Mouse (Mus musculus) brain, embryonic 18.5 days (tissue): ENCODE results near the gene Hipk1.

Source experiments
- DNase-seq: peaks from one replicate; pipeline ENCODE4 v3.0.0-alpha.2; 2012; ENCODE audit warnings: low read depth, low spot score

The Hipk1 gene

DNA sequence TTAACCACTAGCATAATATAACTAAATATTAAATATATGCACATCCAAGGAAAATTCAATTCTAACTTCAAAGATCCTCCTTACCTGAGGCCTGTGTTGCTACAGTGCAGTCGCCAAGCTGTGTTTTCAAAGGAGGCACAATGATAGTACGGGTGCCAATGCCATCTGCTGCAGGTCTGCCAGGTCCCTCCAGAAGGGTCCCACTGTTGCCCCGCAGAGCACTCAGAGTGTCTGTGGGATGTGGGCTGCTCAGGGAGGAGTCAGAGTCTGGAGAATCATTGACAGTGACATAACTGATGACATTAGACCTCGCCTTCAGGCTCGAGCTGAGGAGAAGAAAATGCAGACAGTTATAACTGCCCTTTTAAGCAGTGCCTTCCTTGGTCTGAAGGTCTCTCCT lies 44.7 kb downstream of the Hipk1 start:
- no peak for DNase-seq

DNA sequence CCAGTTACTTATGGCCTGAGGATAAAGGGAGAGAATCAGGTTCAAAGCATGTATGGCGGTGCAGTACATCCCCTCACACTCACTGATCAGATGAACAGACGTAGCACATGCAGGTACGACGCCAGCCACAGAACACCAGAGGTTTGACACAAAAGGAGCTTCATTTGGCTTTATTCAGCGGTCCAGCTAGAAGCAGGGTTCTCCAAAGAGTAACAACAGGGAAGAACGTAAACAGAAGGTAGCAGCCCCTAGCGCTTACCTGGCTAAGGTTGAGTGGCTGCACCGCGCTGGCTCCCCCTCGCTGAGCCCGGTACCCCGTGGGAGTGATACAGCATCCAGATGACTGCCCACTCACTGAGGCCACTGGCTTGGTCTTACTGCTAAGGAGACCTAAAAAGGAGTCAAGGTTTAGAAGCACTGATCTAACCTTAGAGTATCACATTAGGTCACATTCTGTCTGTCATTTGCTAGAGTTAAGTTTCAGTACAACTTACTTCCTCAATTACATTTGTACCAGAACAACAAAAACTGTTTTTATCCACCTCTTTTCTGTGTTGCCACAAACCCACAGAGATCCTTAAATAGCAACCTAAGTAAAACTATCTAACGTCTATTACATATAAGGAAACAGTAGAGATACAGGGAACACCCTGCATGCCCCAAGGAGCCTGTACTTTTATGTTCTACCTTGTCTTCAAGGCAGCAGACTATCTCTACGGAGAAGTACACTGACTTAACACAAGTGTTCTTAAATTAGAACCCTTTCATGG lies 46.2 kb downstream of the Hipk1 start:
- DNase-seq, result no peak

DNA sequence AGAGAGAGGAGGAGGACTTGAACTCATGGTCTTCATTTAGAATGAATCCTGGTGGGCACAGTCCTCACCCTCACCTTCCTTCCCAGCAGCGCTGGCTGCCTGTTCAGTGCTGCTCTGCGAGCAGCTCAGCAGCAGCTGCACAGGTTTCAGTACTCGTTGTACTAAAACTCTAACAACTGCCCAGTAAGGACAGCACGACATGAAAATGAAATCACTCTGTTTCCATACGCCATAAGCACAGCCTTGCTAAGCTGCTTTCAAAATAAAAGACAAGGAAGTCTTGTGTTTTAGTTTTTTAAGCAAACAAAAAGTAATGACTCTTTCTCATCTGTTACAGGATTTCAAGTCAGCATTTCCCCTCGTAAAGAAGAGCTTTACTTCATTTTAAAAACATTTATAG lies 48.2 kb downstream of the Hipk1 start:
- DNase-seq, result no peak

DNA sequence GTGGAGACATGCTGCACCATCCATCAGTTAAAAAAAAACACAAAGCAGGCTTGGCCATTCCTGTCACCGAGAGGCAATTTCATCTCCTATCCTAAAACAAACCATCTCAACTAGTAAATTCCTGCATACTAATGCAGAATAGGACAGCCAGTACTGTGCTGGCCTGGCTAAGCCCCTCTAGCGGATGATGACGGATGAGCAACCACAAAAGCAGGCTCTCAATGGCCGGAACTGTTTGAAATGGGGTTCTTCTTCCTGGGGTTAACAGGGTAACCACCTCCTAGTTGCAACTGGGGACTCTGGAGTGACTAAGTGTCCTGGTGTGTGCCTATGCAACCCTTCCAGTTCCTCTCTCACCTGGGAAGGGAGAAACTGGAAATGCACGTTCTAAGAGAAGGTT lies 51.0 kb downstream of the Hipk1 start:
- no peak for DNase-seq

DNA sequence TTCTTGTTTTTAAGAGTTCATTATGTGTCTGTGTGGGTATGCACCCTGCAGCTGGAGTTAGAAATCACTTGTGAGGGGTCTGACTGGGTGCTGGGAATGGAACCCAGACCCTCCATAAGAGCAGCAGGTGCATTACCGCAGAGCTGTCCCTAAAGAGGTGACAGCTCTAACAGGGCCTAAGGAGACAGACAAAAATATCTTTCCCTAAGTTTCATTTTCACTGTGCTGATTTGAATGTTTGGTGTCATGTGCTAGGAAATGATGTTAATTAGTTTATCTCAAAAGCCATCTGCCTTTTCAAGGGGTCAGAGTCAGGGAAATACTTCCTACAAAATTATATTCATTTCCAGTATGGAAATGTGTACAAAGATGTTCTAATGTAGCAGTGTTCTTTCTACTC lies 52.0 kb downstream of the Hipk1 start, which contains the start of gene Gm10964:
TSS of gene Gm10964 (plus strand) at position 38 of the 400 bp plus-strand sequence.
- DNase-seq, result no peak

DNA sequence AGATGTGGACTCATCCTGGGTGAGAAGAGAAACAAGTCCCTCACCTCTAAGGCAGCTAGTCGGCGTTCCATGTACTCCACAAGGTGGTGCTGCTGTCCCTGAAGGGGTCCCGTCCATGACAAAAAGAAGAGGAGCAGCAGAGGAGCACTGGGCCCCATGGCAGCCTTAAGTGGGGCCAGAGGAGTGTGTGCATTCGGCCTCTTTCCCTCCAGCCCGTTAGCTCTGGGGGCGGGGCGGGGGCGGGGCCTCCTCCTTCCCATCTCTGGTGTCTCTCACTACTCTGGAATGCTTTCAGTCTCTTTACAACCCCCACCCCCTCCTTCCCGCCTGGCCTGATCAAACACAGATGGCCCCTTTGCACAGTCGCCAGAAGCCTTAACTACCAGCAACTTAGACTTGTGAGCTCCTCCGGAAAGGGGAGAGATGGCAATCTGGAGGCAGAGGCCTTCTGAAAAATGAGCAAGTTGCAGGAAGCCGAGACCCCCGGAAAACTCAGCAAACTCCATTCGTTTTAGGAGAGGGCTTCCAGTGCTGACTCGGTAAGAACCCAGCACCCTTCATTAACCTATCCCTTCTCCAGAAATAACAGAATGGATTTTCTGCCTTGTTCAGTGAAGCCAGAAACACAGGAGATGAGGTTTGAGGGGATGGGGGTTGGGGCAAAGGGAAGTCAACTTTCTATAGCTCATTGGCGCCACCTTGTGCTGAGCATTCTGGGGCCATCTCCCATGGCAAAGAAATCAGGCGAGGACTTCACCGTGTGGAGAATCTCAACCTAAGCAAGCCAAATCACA lies 53.4 kb downstream of the Hipk1 start, which contains the start of gene Olfml3:
TSS of gene Olfml3 (minus strand) at position 224 of the 794 bp plus-strand sequence.
- peak; percentile 72 for DNase-seq

DNA sequence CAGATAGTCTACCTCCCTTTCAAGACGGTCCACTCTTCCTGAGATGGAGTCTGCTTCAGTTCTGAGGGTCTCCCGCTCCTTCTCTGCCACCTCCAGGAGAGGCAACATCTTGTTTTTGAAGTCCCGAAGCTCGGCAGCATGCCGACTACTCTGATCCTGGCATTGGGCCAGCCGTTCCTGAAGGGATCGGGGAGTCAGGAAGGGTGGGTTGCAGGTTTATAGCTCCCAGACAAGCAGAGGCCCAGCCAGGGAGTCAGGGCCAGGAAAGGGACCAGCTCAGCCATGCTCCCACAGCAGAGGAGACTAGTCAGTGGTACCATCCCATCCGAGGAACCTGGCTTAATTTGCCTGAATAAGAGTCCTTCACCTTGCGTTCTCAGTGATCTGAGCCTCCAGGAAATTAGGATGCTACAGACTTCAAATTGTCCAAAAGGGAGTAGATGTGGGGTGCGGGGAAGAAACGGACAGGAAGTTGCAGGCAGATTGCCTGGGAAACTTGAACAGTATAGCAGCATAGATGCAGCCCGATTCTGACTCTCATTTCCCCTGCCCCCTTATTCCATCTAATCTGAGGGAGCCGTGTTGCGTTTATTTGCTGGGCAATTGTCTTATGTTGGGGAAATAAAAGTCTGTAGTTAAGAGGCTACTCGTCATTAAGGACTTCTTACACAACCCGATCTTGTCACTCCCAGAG lies 54.2 kb downstream of the Hipk1 start:
- DNase-seq, result no peak

DNA sequence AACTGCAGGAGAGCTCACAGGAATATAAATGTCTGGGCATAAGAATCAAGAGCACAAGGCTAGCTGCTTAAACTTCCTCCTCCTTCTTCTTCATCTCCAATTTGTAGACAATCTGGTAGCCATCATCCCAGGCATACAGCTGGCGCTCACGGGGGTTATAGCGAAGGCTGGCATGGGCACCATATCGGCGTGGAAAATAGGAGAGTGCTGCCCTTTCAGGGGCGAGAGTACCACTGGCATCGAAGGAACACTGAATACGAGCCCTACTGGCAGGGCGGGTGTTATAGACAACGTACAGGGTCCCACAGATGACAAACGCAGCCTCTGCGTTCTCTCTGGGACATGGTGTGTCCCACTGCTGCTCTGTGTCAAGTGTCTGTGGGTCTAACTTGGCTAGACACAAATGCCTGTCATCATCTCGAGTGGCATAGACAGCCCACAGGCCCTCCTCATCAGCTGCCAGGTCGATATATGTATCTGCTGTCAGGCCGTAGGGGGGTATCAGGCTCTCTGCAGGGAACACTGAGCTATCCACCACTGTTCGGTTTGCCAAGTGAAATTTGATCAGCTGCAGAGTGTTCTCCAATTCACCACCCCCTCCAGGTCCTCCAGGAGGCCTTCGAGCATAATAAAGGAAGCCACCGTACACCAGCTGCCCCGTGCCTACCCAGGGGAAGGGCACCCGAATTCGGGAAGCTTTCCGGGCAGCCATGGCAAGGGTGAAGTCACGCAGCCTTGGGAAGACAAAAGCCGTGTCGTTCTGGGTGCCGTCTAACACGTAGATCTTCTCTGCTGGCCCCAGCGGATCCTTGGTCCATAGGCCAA lies 55.4 kb downstream of the Hipk1 start:
- no peak for DNase-seq

DNA sequence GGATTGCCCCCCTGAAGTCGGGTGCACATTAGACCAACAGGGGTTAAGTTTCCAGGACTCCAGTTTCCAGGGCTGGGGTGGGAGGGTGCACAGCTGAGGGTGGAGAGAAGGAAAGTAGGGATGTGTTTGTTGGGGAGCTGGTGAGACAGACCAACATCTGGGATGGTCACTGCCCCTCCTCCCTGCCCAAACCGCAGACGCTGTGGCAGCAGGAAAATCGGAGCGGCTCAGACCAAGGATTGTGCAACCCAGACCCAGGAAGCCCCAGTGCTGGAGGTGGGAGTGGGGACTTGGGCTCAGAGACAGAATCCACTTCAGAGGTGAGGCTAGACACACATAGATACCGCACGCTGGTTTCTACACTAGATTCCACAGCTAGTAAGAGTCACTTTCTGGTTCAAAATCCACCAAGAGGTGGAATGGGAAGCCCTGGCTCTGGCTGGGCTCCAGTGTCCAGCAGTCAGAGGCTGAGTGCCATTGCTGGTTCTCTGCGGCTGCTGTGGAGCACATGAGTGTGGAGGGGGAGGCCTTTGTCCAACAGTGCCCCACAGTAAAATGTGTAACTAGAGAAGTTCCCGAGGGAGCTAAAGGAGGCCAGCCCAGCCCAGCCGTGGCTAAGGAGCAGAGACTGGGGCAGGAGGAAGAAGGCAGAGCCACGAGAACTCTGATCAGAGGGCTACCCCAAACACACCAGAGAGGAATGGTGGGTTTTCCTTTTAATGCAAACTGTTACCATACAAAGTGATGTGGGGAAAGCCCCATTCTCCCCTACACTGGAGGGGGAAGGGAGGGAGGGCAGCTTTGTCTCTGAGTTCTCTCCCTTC lies 56.5 kb downstream of the Hipk1 start:
- no peak for DNase-seq

DNA sequence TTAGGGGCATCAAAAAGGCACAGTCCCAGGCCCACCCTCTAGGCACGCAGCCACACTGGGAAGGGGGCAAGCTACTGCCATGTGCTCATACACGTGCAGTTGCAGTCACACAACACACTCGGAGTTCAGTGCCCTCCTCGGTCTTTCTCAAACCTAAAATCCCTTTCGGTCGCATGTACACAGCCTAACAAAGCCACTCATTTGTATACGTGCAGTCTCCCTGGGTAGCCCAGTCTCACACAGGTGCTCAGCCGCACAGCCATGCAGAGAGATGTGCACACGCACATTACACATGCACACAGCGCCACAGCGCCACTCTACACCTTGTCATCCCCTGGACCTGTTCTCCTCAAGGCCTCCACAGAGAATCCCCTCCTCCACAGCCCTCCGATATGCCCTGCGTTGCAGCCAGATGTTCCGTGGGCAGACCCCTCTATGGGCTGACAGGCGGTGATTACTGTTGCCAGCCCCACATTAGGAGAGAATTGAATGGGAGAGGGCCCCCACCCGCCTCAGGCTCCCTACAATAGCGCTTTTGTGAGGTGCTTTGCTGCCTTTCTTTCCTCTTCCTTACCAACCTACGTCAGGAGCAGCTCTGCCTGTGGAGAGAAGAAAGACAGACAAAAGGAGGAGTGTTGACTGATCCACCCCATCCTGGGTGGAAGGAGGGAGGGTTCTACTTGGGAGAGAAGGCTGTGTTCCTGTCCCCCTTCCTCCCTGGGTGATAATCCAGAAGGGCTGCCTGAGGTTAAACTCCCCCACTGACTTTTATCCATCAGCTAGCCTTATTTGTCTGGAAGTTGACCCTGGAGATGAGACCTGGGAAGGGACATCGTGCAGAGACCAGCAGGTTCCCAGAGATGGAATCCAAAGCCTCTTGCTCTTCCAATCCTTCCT lies 57.3 kb downstream of the Hipk1 start:
- peak; percentile 56 for DNase-seq

DNA sequence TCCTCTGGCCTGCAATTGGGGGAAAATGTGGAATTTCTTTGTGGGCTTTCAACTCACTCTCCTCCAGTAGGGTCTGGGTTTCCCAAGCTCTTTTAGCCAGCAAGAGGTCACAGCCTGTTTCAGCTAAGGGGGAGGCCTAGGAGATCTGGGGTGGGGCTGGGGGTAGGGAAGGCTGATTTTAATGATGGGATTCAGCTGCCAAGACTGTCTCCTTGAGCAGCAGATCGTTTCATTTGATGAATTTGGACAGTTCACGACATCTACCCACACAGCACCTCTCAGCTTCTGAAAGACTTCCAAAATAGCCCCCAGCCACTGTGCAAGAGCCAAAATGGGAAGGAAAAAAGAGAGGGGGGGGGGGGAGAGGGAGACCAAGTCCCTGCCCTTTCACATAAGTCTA lies 58.2 kb downstream of the Hipk1 start:
- no peak for DNase-seq

DNA sequence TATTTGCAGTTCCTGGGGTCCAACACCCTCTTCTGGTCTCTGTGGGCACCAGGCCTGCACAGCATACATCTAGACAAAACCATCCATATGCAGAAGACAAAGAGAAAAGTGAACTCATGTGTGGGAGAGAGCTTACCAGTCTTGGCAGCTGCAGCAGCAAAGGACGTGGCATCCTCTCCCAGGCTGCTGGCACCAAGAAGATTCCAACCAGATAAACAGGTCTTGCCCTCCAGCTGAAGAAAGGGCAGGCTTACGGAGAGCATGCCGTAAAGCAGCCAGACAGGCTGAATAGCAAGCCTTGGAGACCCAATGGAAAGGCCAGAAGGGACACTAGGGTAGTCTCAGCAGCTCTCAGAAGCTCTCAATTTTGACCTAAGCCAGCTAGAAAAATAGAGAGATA lies 59.2 kb downstream of the Hipk1 start:
- DNase-seq, result no peak

DNA sequence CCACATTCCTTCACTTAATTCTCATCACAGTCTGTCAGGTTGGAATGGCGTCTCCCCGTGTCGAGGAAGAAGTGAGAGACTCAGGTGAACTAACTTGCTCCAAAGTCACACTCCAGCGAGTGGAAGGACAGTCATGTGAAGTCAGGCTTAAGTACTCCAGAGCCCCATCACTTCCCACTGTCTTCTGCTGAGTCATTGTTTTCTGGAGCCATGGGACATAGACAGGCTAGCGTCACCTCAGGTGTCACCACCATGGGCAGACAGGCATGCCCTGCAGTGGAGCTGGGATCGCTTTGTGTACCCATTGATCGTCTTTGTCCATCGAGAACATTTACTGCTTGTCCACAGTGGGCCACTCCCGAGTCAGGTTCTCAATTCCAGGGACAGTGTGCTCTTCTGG lies 61.5 kb downstream of the Hipk1 start:
- DNase-seq, result no peak

DNA sequence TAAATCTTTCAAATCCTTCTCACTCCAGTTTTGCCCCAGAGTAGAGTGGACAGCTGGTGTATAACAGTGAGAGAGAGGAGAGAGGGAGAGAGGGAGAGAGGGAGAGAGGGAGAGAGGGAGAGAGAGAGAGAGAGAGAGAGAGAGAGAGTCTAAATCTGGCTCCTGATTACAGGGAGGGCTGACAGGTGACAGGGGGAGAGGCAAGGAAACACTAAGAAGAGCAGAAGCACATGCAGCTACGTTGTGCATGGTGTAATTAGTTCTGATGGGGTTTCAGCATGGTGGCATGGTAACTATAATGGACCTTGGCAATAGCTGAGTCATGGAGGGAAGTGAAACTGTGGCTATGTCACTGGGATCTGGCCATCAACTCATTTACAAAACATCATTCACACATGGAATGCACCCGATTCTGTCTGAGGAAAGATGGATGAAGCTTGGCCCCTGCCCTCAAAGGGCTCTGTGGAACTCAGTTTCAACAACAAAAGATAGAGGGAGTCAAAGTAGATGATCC lies 63.5 kb downstream of the Hipk1 start:
- DNase-seq, result no peak

DNA sequence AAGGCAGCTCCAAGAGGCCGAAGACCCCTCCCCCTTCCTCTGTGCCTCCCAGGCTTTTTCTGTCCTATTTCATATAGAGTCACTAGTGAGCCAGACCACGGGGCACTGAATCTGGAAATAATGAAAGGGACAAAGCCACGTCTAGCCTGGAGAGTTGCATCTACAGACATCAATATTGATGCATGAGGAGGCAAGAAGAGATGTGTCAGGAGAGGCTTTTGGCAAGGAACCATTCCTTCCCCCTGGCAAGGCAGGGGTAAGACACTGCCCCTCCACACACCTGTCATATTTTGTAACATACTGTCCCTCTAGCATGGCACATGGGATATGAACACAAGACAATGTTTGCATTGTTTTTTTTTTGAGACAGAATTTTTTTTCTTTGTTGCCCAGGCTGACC lies 64.7 kb downstream of the Hipk1 start:
- DNase-seq, result no peak

DNA sequence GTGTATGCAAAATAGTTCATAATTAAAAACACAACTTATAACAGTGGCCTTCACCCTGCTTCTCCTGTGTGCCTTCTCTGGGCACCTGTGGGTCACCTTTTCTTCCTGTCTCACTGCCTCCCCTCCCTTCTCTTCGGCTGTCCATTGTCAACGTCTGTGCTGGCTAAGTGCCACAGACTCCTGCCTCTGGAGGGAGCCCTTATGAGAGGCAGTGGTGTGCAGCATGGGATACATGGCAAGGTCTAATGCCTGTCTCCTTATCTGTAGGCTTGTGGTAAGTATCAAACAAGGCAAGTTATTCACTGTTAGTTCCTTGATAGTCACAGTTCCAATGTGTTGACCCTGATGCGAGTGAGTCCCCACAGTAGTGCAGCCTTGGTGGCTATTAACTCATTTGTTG lies 67.2 kb downstream of the Hipk1 start:
- DNase-seq, result no peak

DNA sequence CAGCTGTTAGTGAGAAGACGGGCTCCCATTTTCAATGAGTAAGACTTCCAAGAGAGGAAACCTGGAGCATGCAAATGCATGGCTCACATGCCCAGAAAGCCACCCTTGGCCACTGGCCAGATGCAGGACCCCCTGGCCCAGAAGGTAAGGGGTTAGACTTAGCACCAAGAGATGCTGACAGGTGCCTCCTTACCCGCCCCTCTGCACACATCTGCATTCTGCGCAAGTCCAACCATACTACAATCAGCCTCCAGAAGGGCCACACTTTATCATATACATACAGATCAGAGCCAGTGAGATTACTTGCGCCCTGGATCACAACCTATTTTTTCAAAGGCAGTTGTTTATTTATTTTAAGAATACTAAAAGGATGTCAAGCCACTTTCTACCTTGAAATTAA lies 72.6 kb downstream of the Hipk1 start:
- no peak for DNase-seq

DNA sequence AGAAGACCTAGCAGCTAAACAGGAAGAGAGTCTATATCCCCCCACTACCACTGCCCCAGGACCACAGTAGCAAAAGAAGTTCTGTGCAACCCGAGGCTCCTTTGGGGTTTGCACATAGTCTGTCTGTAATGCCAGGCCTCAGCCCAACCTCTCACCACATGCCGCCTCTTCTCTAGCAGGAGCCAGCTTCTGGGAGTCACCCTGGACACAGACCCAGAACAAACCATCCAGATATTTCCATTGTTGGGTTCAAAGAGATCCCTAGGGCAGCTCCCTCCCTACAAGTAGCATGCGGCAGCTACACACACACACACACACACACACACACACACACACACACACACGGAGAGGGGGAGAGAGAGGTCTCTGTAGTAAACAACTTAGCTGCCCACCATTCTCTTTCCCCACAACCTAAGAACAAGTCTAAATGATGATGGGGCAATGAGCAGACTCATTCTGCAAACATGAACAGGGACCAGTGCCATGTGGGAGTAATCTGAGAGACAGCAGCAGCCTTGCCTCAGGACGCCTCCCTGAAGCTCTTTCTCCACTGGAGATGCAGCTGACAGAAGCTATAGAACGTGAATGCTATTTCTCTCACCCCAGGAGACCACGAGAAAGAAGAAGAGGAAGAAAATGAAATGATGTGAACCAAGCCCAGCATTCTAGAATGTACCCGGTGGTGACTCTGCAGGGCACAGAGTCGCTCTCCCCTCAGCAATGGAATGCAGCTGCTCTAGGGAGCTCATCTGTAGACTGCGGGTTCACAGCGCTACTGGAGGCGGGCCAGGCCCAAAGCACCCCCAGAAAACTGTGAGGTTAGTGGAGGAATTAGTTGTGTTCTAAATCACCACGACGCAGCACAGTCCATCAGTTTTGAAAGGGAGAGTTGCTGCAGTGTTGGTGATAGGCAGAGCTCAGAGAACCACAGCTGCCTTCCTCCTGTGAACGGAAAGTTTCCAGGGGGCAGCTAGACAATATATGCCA lies 74.3 kb downstream of the Hipk1 start:
- no peak for DNase-seq
